16 mouse cellular contexts compared by ENCODE assay signal in genomic region chr13:44608681-44609335, GRCm38 (mm10).
DNase-seq lines count a peak whose midpoint lies in the region; ATAC-seq and TF ChIP-seq lines count a peak whose summit lies in the region.
"Had no signal": no experiment of that assay in that cellular context is flagged by ENCODE, and none has a peak within 500 bp of the region (broad histone marks: within the 10 kb centered on the region; RNA-seq: fewer than 3 reads in every experiment).

No protein-coding gene starts in this region.

- H3K4me2 ChIP-seq in forebrain, embryonic 11.5 days (ENCODE audit: low read depth, low read length, severe bottlenecking): no peak overlapping the region
- no peak overlapping the region for H3K4me2 ChIP-seq in forebrain, embryonic 16.5 days (ENCODE audit: low read length)
- H3K4me2 ChIP-seq in embryonic facial prominence, embryonic 14.5 days (ENCODE audit: low read depth, low read length): no peak overlapping the region
- no peak overlapping the region for H3K4me2 ChIP-seq in heart, postnatal 0 days (ENCODE audit: low read depth, low read length)
- H3K4me2 ChIP-seq in hindbrain, postnatal 0 days (ENCODE audit: low read depth, low read length): no peak overlapping the region
- H3K4me2 ChIP-seq: neural tube, embryonic 15.5 days; stomach, embryonic 15.5 days had no signal

- TF ChIP-seq CTCF in heart, postnatal 0 days (IDR thresholded peaks at IDR 0.05; ENCODE audit: low read depth): no peak
- TF ChIP-seq CTCF in hindbrain, postnatal 0 days (IDR thresholded peaks at IDR 0.05; ENCODE audit: low read depth): no peak

- no peak overlapping the region for H3K4me3 ChIP-seq in forebrain, embryonic 11.5 days (ENCODE audit: low read depth, low read length)
- no peak overlapping the region for H3K4me3 ChIP-seq in forebrain, embryonic 16.5 days (replicated peaks; ENCODE audit: low read length)
- no peak overlapping the region for H3K4me3 ChIP-seq in embryonic facial prominence, embryonic 14.5 days (ENCODE audit: low read depth, low read length)
- H3K4me3 ChIP-seq in heart, postnatal 0 days (ENCODE audit: low read depth, low read length): no peak overlapping the region
- no peak overlapping the region for H3K4me3 ChIP-seq in hindbrain, postnatal 0 days (ENCODE audit: low read length)
- H3K4me3 ChIP-seq: neural tube, embryonic 15.5 days; stomach, embryonic 15.5 days had no signal

- no peaks in the 10 kb centered on the region for H3K4me1 ChIP-seq in forebrain, embryonic 11.5 days (replicated peaks; ENCODE audit: control insufficient read depth, insufficient read depth, low read length)
- H3K4me1 ChIP-seq in forebrain, embryonic 16.5 days (replicated peaks; ENCODE audit: control insufficient read depth, insufficient read depth, low read length): no peaks in the 10 kb centered on the region
- 0 out of 2 replicates have a peak, but pooled peaks cover 5% of the 10 kb centered on the region for H3K4me1 ChIP-seq in embryonic facial prominence, embryonic 14.5 days (ENCODE audit: control insufficient read depth, insufficient read depth, low read length)
- H3K4me1 ChIP-seq in heart, postnatal 0 days (ENCODE audit: control insufficient read depth, insufficient read depth): peaks cover 9% of the 10 kb centered on the region; the same call in 1 of the 2 replicates
- no peaks in the 10 kb centered on the region for H3K4me1 ChIP-seq in hindbrain, postnatal 0 days (ENCODE audit: insufficient read depth, low read length)
- H3K4me1 ChIP-seq: neural tube, embryonic 15.5 days; stomach, embryonic 15.5 days had no signal

- no peaks in the 10 kb centered on the region for H3K9me3 ChIP-seq in forebrain, embryonic 11.5 days (ENCODE audit: control insufficient read depth, low read length)
- H3K9me3 ChIP-seq in forebrain, embryonic 16.5 days (ENCODE audit: control insufficient read depth, low read length): no peaks in the 10 kb centered on the region
- H3K9me3 ChIP-seq in embryonic facial prominence, embryonic 14.5 days (ENCODE audit: control insufficient read depth, low read length): no peaks in the 10 kb centered on the region; the same call in 1 of the 2 replicates
- H3K9me3 ChIP-seq in heart, postnatal 0 days (replicated peaks; ENCODE audit: control insufficient read depth, low read length): no peaks in the 10 kb centered on the region
- no peaks in the 10 kb centered on the region for H3K9me3 ChIP-seq in hindbrain, postnatal 0 days (ENCODE audit: low read length)
- H3K9me3 ChIP-seq: G1E; neural tube, embryonic 15.5 days; stomach, embryonic 15.5 days had no signal

- H3K27ac ChIP-seq in forebrain, embryonic 11.5 days (ENCODE audit: low read depth, low read length): no peak overlapping the region
- no peak overlapping the region for H3K27ac ChIP-seq in forebrain, embryonic 16.5 days (ENCODE audit: low read length)
- H3K27ac ChIP-seq in embryonic facial prominence, embryonic 14.5 days (replicated peaks; ENCODE audit: low read depth, low read length): no peak overlapping the region
- H3K27ac ChIP-seq in heart, postnatal 0 days (ENCODE audit: low read depth): peak overlapping the region; percentile 81
- no peak overlapping the region for H3K27ac ChIP-seq in hindbrain, postnatal 0 days
- H3K27ac ChIP-seq: neural tube, embryonic 15.5 days; stomach, embryonic 15.5 days had no signal

- no peaks in the 10 kb centered on the region for H3K36me3 ChIP-seq in forebrain, embryonic 11.5 days (ENCODE audit: control insufficient read depth, insufficient read depth, low read length)
- no peaks in the 10 kb centered on the region for H3K36me3 ChIP-seq in forebrain, embryonic 16.5 days (ENCODE audit: control insufficient read depth, insufficient read depth)
- no peaks in the 10 kb centered on the region for H3K36me3 ChIP-seq in embryonic facial prominence, embryonic 14.5 days (ENCODE audit: control insufficient read depth, insufficient read depth, low read length)
- H3K36me3 ChIP-seq in heart, postnatal 0 days (replicated peaks; ENCODE audit: control insufficient read depth, insufficient read depth, low read length): no peaks in the 10 kb centered on the region
- no peaks in the 10 kb centered on the region for H3K36me3 ChIP-seq in hindbrain, postnatal 0 days (ENCODE audit: insufficient read depth, low read length)
- H3K36me3 ChIP-seq: G1E; neural tube, embryonic 15.5 days; stomach, embryonic 15.5 days had no signal

- no peak overlapping the region for H3K9ac ChIP-seq in forebrain, embryonic 11.5 days (ENCODE audit: low read length)
- H3K9ac ChIP-seq in forebrain, embryonic 16.5 days (replicated peaks; ENCODE audit: low read depth, low read length): no peak overlapping the region
- H3K9ac ChIP-seq in embryonic facial prominence, embryonic 14.5 days (ENCODE audit: low read depth, low read length): no peak overlapping the region
- no peak overlapping the region for H3K9ac ChIP-seq in heart, postnatal 0 days (replicated peaks; ENCODE audit: low read depth, low read length)
- no peak overlapping the region for H3K9ac ChIP-seq in hindbrain, postnatal 0 days (replicated peaks; ENCODE audit: low read length)
- H3K9ac ChIP-seq: liver, postnatal 0 days; neural tube, embryonic 15.5 days; stomach, embryonic 15.5 days had no signal

- H3K27me3 ChIP-seq in forebrain, embryonic 11.5 days (ENCODE audit: control insufficient read depth, insufficient read depth, low read length): no peaks in the 10 kb centered on the region
- no peaks in the 10 kb centered on the region for H3K27me3 ChIP-seq in forebrain, embryonic 16.5 days (replicated peaks; ENCODE audit: control insufficient read depth, insufficient read depth, low read length)
- no peaks in the 10 kb centered on the region for H3K27me3 ChIP-seq in embryonic facial prominence, embryonic 14.5 days (replicated peaks; ENCODE audit: control insufficient read depth, insufficient read depth, low read length)
- no peaks in the 10 kb centered on the region for H3K27me3 ChIP-seq in heart, postnatal 0 days (ENCODE audit: control insufficient read depth, insufficient read depth, low read length)
- no peaks in the 10 kb centered on the region for H3K27me3 ChIP-seq in hindbrain, postnatal 0 days (ENCODE audit: insufficient read depth, low read length)
- H3K27me3 ChIP-seq: neural tube, embryonic 15.5 days; stomach, embryonic 15.5 days had no signal

- TF ChIP-seq EP300 in heart, postnatal 0 days (IDR thresholded peaks at IDR 0.05; ENCODE audit: low read depth): peak; percentile 38; the same call in 1 of the 2 replicates

- ATAC-seq in forebrain, embryonic 11.5 days (replicated peaks; ENCODE audit: low FRiP score): no peak
- ATAC-seq in forebrain, embryonic 16.5 days: no peak
- no peak for ATAC-seq in embryonic facial prominence, embryonic 14.5 days (ENCODE audit: low read depth)
- ATAC-seq in heart, postnatal 0 days (ENCODE audit: insufficient read depth, low read depth): peak; percentile 60
- no peak for ATAC-seq in hindbrain, postnatal 0 days
- no peak for ATAC-seq in erythroblast, adult 5-6 weeks (replicated peaks; ENCODE audit: low FRiP score, poor library complexity, severe bottlenecking)
- ATAC-seq: intestine, postnatal 0 days; liver, postnatal 0 days had no signal

- DNase-seq in forebrain, embryonic 11.5 days (ENCODE audit: low spot score): peak; percentile 40
- peak; percentile 27 for DNase-seq in NIH3T3 (ENCODE audit: low read depth)
- DNase-seq in embryonic facial prominence, embryonic 14.5 days (ENCODE audit: low spot score): peak; percentile 48
- peak; percentile 54 for DNase-seq in heart, postnatal 0 days (ENCODE audit: low spot score)
- no peak for DNase-seq in hindbrain, postnatal 0 days (ENCODE audit: low spot score)
- no peak for DNase-seq in layer of hippocampus, adult 8-10 months (ENCODE audit: low spot score in 2 of 2)
- DNase-seq: liver, postnatal 0 days; lung, postnatal 4 days; right cerebral cortex, postnatal 25 days; thymus, postnatal 4 days had no signal

- 61% methylated on average over 11 of the region's 11 CpGs for WGBS in forebrain, embryonic 11.5 days
- 69% methylated on average over 11 of the region's 11 CpGs for WGBS in forebrain, embryonic 16.5 days
- WGBS in embryonic facial prominence, embryonic 14.5 days: 36% methylated on average over 11 of the region's 11 CpGs
- WGBS in heart, postnatal 0 days: 30% methylated on average over 11 of the region's 11 CpGs
- 80% methylated on average over 11 of the region's 11 CpGs for WGBS in hindbrain, postnatal 0 days

Comparison
In these comparisons a context has a peak if more than half of its experiments do, and no peak if none do; other contexts are left out.
1. DNase-seq: peak in forebrain, embryonic 11.5 days (single experiment), NIH3T3 (single experiment), embryonic facial prominence, embryonic 14.5 days (single experiment) and heart, postnatal 0 days (single experiment); none in hindbrain, postnatal 0 days (single experiment) and layer of hippocampus, adult 8-10 months (0 of 2).